Mouse (Mus musculus): Measurements from ENCODE around the gene Pctp.

DNA sequence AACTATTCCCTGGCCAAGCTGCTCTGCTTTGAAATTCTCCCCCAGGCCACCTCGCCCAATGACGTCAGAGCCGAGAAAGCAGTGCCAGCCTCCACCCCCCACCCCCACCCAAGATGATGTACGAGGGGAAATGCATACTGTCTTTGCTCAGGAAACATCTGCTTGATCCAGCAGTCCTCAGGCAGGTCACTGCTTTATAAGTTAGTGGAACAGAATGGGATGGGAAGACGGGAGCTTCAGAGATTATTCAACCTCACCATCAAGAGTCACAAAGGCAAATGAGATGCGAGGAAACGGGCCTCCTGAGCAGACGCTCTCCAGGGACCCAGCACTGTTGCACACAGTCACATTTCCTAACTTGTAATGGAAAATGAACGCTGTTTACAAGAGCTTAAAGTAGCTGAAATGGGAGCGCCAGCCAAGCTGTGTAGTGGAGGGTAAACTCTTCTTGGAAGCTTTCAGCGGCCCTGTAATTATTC, 24.3 kb downstream of the Pctp start:
- TF ChIP-seq CTCF (conservative IDR thresholded peaks at IDR 0.05; ENCODE audit: low read length) (no peak), NANOG (IDR thresholded peaks at IDR 0.05; ENCODE audit: borderline replicate concordance, low read length) (no peak), POU5F1 (IDR thresholded peaks at IDR 0.05; ENCODE audit: borderline replicate concordance, low read length) (no peak)
